ENCODE assay signal across 8 mouse cellular contexts in genomic region chr11:104590148-104590547, GRCm38 (mm10). TPM values are rescaled to one million over a fixed set of nuclear protein-coding genes. Genes with fewer than 3 reads are reported as not detected.
DNase-seq lines count a peak whose midpoint lies in the region; ATAC-seq and TF ChIP-seq lines count a peak whose summit lies in the region.

No protein-coding gene starts in this region.

- peak; percentile 74 for DNase-seq in WW6 (ENCODE audit: low read depth, low spot score)
- DNase-seq in cerebellum, adult 8-10 months, result peak; percentile 81
- peak; percentile 75 to 76 for DNase-seq in frontal cortex, postnatal 10 days (ENCODE audit: low spot score in 2 of 2)
- peak; percentile 80 to 84 for DNase-seq in layer of hippocampus, postnatal 10 days (ENCODE audit: low spot score in 2 of 2)
- peak; percentile 97 for DNase-seq in lung, postnatal 0 days (ENCODE audit: low spot score)
- DNase-seq in right cerebral cortex, adult 2 months (ENCODE audit: low spot score in 2 of 2), result peak; percentile 86 to 91
- peak; percentile 57 to 60 for DNase-seq in urinary bladder, postnatal 36 days (ENCODE audit: low spot score in 2 of 2)

- no peak overlapping the region for H3K27ac ChIP-seq in hindbrain, embryonic 13.5 days
- H3K27ac ChIP-seq in lung, postnatal 0 days (ENCODE audit: low read length), result peak overlapping the region; percentile 33; the same call in 1 of the 2 replicates

- H3K4me1 ChIP-seq in hindbrain, embryonic 13.5 days (replicated peaks), result no peaks in the 10 kb centered on the region
- 0 out of 2 replicates have a peak, but pooled peaks cover 4% of the 10 kb centered on the region for H3K4me1 ChIP-seq in lung, postnatal 0 days (ENCODE audit: insufficient read depth, low read depth, low read length)

- TF ChIP-seq EP300 in lung, postnatal 0 days (IDR thresholded peaks at IDR 0.05), result peak; percentile 98

- 0 out of 2 replicates have a peak, but pooled peaks cover 5% of the 10 kb centered on the region for H3K9me3 ChIP-seq in hindbrain, embryonic 13.5 days
- H3K9me3 ChIP-seq in lung, postnatal 0 days (ENCODE audit: low read length), result no peaks in the 10 kb centered on the region

- H3K27me3 ChIP-seq in hindbrain, embryonic 13.5 days, result no peaks in the 10 kb centered on the region
- H3K27me3 ChIP-seq in lung, postnatal 0 days (replicated peaks; ENCODE audit: insufficient read depth, low read length), result no peaks in the 10 kb centered on the region

- 7% methylated on average over 8 of the region's 8 CpGs for WGBS in hindbrain, embryonic 13.5 days
- WGBS in lung, postnatal 0 days, result under 1% methylated on average over 8 of the region's 8 CpGs

- H3K9ac ChIP-seq in hindbrain, embryonic 13.5 days, result no peak overlapping the region
- no peak overlapping the region for H3K9ac ChIP-seq in lung, postnatal 0 days (replicated peaks; ENCODE audit: low read depth)

- H3K4me3 ChIP-seq in hindbrain, embryonic 13.5 days, result no peak overlapping the region
- H3K4me3 ChIP-seq in lung, postnatal 0 days (ENCODE audit: low read depth, low read length), result no peak overlapping the region

- peak; percentile 99 for TF ChIP-seq CTCF in lung, postnatal 0 days (IDR thresholded peaks at IDR 0.05)

- H3K4me2 ChIP-seq in hindbrain, embryonic 13.5 days, result no peak overlapping the region
- no peak overlapping the region for H3K4me2 ChIP-seq in lung, postnatal 0 days (replicated peaks; ENCODE audit: low read depth, low read length)

- H3K36me3 ChIP-seq in hindbrain, embryonic 13.5 days, result no peaks in the 10 kb centered on the region
- H3K36me3 ChIP-seq in lung, postnatal 0 days (ENCODE audit: insufficient read depth, low read length), result no peaks in the 10 kb centered on the region

- peak; percentile 71 for ATAC-seq in hindbrain, embryonic 13.5 days (ENCODE audit: low FRiP score)
- ATAC-seq in lung, postnatal 0 days, result peak; percentile 92

RNA-seq across cellular contexts. Expression of gene Itgb3, which starts 17.7 kb away (rescaled TPM):
- polyA plus RNA-seq in hindbrain, embryonic 13.5 days (2015; fragmentation: Nextera tagmentation; extraction: Ambion mirVana), result 1.9 TPM in 2 replicates
- 1 to 10 TPM; 2.3 TPM for total RNA-seq in layer of hippocampus, postnatal 10 days (2021)
- 6.9 and 7.1 TPM in 2 replicates for polyA plus RNA-seq in lung, postnatal 0 days (2015; fragmentation: Nextera tagmentation; extraction: Ambion mirVana)

RNA-seq across cellular contexts. Expression of gene Myl4, which starts 39.7 kb away (rescaled TPM):
- polyA plus RNA-seq in hindbrain, embryonic 13.5 days (2015; fragmentation: Nextera tagmentation; extraction: Ambion mirVana), result 5.3 and 6.7 TPM in 2 replicates
- total RNA-seq in layer of hippocampus, postnatal 10 days (2021), result 1 to 10 TPM; 4.5 to 6.4 TPM
- 80.4 and 87.4 TPM in 2 replicates for polyA plus RNA-seq in lung, postnatal 0 days (2015; fragmentation: Nextera tagmentation; extraction: Ambion mirVana)

RNA-seq across cellular contexts. Expression of gene Cdc27, which starts 39.7 kb away (rescaled TPM):
- polyA plus RNA-seq in hindbrain, embryonic 13.5 days (2015; fragmentation: Nextera tagmentation; extraction: Ambion mirVana), result 38.7 and 39.6 TPM in 2 replicates
- total RNA-seq in layer of hippocampus, postnatal 10 days (2021), result 10 to 100 TPM; 52.3 to 65.8 TPM
- 18.4 and 20.0 TPM in 2 replicates for polyA plus RNA-seq in lung, postnatal 0 days (2015; fragmentation: Nextera tagmentation; extraction: Ambion mirVana)

Comparison
In these comparisons a context has a peak if more than half of its experiments do, and no peak if none do; other contexts are left out.
1. RNA of gene Myl4, which starts 39.7 kb away (polyA plus RNA-seq): 80.4 to 87.4 TPM in lung, postnatal 0 days; 5.3 to 6.7 TPM in hindbrain, embryonic 13.5 days; every median in the first group is over 10 times any median in the second.
2. Peak in every context shown above with its lines, with median percentiles within 50 percentile points of each other: DNase-seq.